Mouse (Mus musculus): ENCODE measurements at regions not wholly inside any gene's neighbourhood (a gene's known extent, or its start where the extent isn't known, plus 50 kb on each side); places are given as distances from the start of the nearest gene placed in this dataset.
A peak's percentile ranks its signal among the peaks of the same experiment; 100 is the strongest.

GRCm38 (mm10) chr13:97681228-97681987 is 79.0 kb downstream of the Gm10260 start:
- no peak overlapping the region for H3K4me2 ChIP-seq (ENCODE audit: low read depth, low read length)
- H3K27me3 ChIP-seq (replicated peaks; ENCODE audit: control insufficient read depth, insufficient read depth, low read length): no peaks in the 10 kb centered on the region
- no peaks in the 10 kb centered on the region for H3K9me3 ChIP-seq (ENCODE audit: control insufficient read depth, low read length)
- no peak overlapping the region for H3K27ac ChIP-seq (replicated peaks; ENCODE audit: low read depth, low read length)
- H3K9ac ChIP-seq (ENCODE audit: low read depth, low read length): no peak overlapping the region
- H3K4me3 ChIP-seq (ENCODE audit: low read depth, low read length): no peak overlapping the region
- WGBS: 44% methylated on average over 6 of the region's 6 CpGs
- DNase-seq (ENCODE audit: low spot score) (no peak), ATAC-seq (ENCODE audit: low read depth) (no peak; the same call in 1 of the 2 replicates)
- no peaks in the 10 kb centered on the region for H3K36me3 ChIP-seq (ENCODE audit: control insufficient read depth, insufficient read depth, low read length)
- H3K4me1 ChIP-seq (ENCODE audit: control insufficient read depth, insufficient read depth, low read length): peaks cover 16% of the 10 kb centered on the region

GRCm38 (mm10) chr13:97680283-97680896 is 80.0 kb downstream of the Gm10260 start:
- no peaks in the 10 kb centered on the region for H3K9me3 ChIP-seq (ENCODE audit: control insufficient read depth, low read length)
- peaks cover 21% of the 10 kb centered on the region for H3K4me1 ChIP-seq (ENCODE audit: control insufficient read depth, insufficient read depth, low read length)
- H3K27ac ChIP-seq (replicated peaks; ENCODE audit: low read depth, low read length): no peak overlapping the region
- no peaks in the 10 kb centered on the region for H3K27me3 ChIP-seq (replicated peaks; ENCODE audit: control insufficient read depth, insufficient read depth, low read length)
- H3K4me3 ChIP-seq (ENCODE audit: low read depth, low read length): no peak overlapping the region
- ATAC-seq (ENCODE audit: low read depth): no peak
- no peak for DNase-seq (ENCODE audit: low spot score)
- no peak overlapping the region for H3K4me2 ChIP-seq (ENCODE audit: low read depth, low read length)
- no peak overlapping the region for H3K9ac ChIP-seq (ENCODE audit: low read depth, low read length)
- 76% methylated on average over 5 of the region's 5 CpGs for WGBS
- no peaks in the 10 kb centered on the region for H3K36me3 ChIP-seq (ENCODE audit: control insufficient read depth, insufficient read depth, low read length)

- H3K9me3 ChIP-seq (ENCODE audit: control insufficient read depth, low read length): no peaks in the 10 kb centered on the region
- no peak for ATAC-seq (ENCODE audit: low read depth)
- WGBS: 90% methylated on average over 5 of the region's 5 CpGs
Observed at GRCm38 (mm10) chr13:97678991-97679390, 81.4 kb downstream of the Gm10260 start.

GRCm38 (mm10) chr13:97676536-97677048 is 83.8 kb downstream of the Gm10260 start:
- no peak overlapping the region for H3K27ac ChIP-seq (replicated peaks; ENCODE audit: low read depth, low read length)
- H3K36me3 ChIP-seq (ENCODE audit: control insufficient read depth, insufficient read depth, low read length): no peaks in the 10 kb centered on the region
- H3K4me3 ChIP-seq (ENCODE audit: low read depth, low read length): no peak overlapping the region
- WGBS: 38% methylated on average over 8 of the region's 8 CpGs
- H3K27me3 ChIP-seq (replicated peaks; ENCODE audit: control insufficient read depth, insufficient read depth, low read length): no peaks in the 10 kb centered on the region
- no peak overlapping the region for H3K4me2 ChIP-seq (ENCODE audit: low read depth, low read length)
- ATAC-seq (ENCODE audit: low read depth) (no peak), DNase-seq (ENCODE audit: low spot score) (peak; percentile 56)
- H3K9ac ChIP-seq (ENCODE audit: low read depth, low read length): no peak overlapping the region
- H3K4me1 ChIP-seq (ENCODE audit: control insufficient read depth, insufficient read depth, low read length): peaks cover 16% of the 10 kb centered on the region
- H3K9me3 ChIP-seq (ENCODE audit: control insufficient read depth, low read length): no peaks in the 10 kb centered on the region

More at GRCm38 (mm10) chr13:97678991-97679390, 81.4 kb downstream of the Gm10260 start:
- H3K4me3 ChIP-seq (ENCODE audit: low read depth, low read length): no peak overlapping the region
- peaks cover 21% of the 10 kb centered on the region for H3K4me1 ChIP-seq (ENCODE audit: control insufficient read depth, insufficient read depth, low read length)
- H3K9ac ChIP-seq (ENCODE audit: low read depth, low read length): no peak overlapping the region
- no peaks in the 10 kb centered on the region for H3K36me3 ChIP-seq (ENCODE audit: control insufficient read depth, insufficient read depth, low read length)
- H3K27ac ChIP-seq (replicated peaks; ENCODE audit: low read depth, low read length): no peak overlapping the region
- H3K4me2 ChIP-seq (ENCODE audit: low read depth, low read length): no peak overlapping the region
- no peaks in the 10 kb centered on the region for H3K27me3 ChIP-seq (replicated peaks; ENCODE audit: control insufficient read depth, insufficient read depth, low read length)
- no peak for DNase-seq (ENCODE audit: low spot score)

GRCm38 (mm10) chr13:97673107-97673506 is 87.3 kb downstream of the Gm10260 start:
- no peak overlapping the region for H3K4me3 ChIP-seq (ENCODE audit: low read depth, low read length)
- no peaks in the 10 kb centered on the region for H3K36me3 ChIP-seq (ENCODE audit: control insufficient read depth, insufficient read depth, low read length)
- H3K27ac ChIP-seq (replicated peaks; ENCODE audit: low read depth, low read length): no peak overlapping the region
- H3K9me3 ChIP-seq (ENCODE audit: control insufficient read depth, low read length): no peaks in the 10 kb centered on the region
- no peak for ATAC-seq (ENCODE audit: low read depth)
- H3K9ac ChIP-seq (ENCODE audit: low read depth, low read length): no peak overlapping the region
- peaks cover 39% of the 10 kb centered on the region for H3K4me1 ChIP-seq (ENCODE audit: control insufficient read depth, insufficient read depth, low read length)
- no peak overlapping the region for H3K4me2 ChIP-seq (ENCODE audit: low read depth, low read length)
- no peaks in the 10 kb centered on the region for H3K27me3 ChIP-seq (replicated peaks; ENCODE audit: control insufficient read depth, insufficient read depth, low read length)
- 76% methylated on average over 5 of the region's 5 CpGs for WGBS
- DNase-seq (ENCODE audit: low spot score): no peak

- Histone ChIP-seq H3K9me3 (ENCODE audit: control insufficient read depth, low read length) (no peaks in the 10 kb centered on the region), H3K4me2 (ENCODE audit: low read depth, low read length) (no peak overlapping the region), H3K4me1 (ENCODE audit: control insufficient read depth, insufficient read depth, low read length) (peaks cover 39% of the 10 kb centered on the region), H3K27me3 (replicated peaks; ENCODE audit: control insufficient read depth, insufficient read depth, low read length) (no peaks in the 10 kb centered on the region), H3K9ac (ENCODE audit: low read depth, low read length) (no peak overlapping the region), H3K27ac (replicated peaks; ENCODE audit: low read depth, low read length) (no peak overlapping the region), H3K36me3 (ENCODE audit: control insufficient read depth, insufficient read depth, low read length) (no peaks in the 10 kb centered on the region), H3K4me3 (ENCODE audit: low read depth, low read length) (no peak overlapping the region)
- 63% methylated on average over 7 of the region's 7 CpGs for WGBS
- ATAC-seq (ENCODE audit: low read depth): no peak
- no peak for DNase-seq (ENCODE audit: low spot score)
Observed at GRCm38 (mm10) chr13:97672038-97672675, 88.3 kb downstream of the Gm10260 start.

- H3K36me3 ChIP-seq (ENCODE audit: control insufficient read depth, insufficient read depth, low read length): no peaks in the 10 kb centered on the region
- H3K27me3 ChIP-seq (replicated peaks; ENCODE audit: control insufficient read depth, insufficient read depth, low read length): no peaks in the 10 kb centered on the region
- 50% methylated on average over 8 of the region's 8 CpGs for WGBS
- H3K4me2 ChIP-seq (ENCODE audit: low read depth, low read length): no peak overlapping the region
- DNase-seq (ENCODE audit: low spot score) (peak; percentile 65), ATAC-seq (ENCODE audit: low read depth) (peak; percentile 76; the same call in 1 of the 2 replicates)
- no peak overlapping the region for H3K4me3 ChIP-seq (ENCODE audit: low read depth, low read length)
- H3K27ac ChIP-seq (replicated peaks; ENCODE audit: low read depth, low read length): peak overlapping the region; percentile 64; the same call in 1 of the 2 replicates
- peaks cover 33% of the 10 kb centered on the region for H3K4me1 ChIP-seq (ENCODE audit: control insufficient read depth, insufficient read depth, low read length)
- H3K9me3 ChIP-seq (ENCODE audit: control insufficient read depth, low read length): no peaks in the 10 kb centered on the region
- H3K9ac ChIP-seq (ENCODE audit: low read depth, low read length): no peak overlapping the region
Observed at GRCm38 (mm10) chr13:97669366-97669765, 91.1 kb downstream of the Gm10260 start.

GRCm38 (mm10) chr13:97668910-97669309 is 91.5 kb downstream of the Gm10260 start:
- DNase-seq (ENCODE audit: low spot score): peak; percentile 86
- H3K36me3 ChIP-seq (ENCODE audit: control insufficient read depth, insufficient read depth, low read length): no peaks in the 10 kb centered on the region
- 24% methylated on average over 5 of the region's 5 CpGs for WGBS
- H3K9me3 ChIP-seq (ENCODE audit: control insufficient read depth, low read length): no peaks in the 10 kb centered on the region
- peak overlapping the region; percentile 64; the same call in 1 of the 2 replicates for H3K27ac ChIP-seq (replicated peaks; ENCODE audit: low read depth, low read length)
- H3K4me1 ChIP-seq (ENCODE audit: control insufficient read depth, insufficient read depth, low read length): peaks cover 33% of the 10 kb centered on the region
- no peak overlapping the region for H3K4me2 ChIP-seq (ENCODE audit: low read depth, low read length)
- ATAC-seq (ENCODE audit: low read depth): peak; percentile 74
- H3K4me3 ChIP-seq (ENCODE audit: low read depth, low read length): no peak overlapping the region
- H3K27me3 ChIP-seq (replicated peaks; ENCODE audit: control insufficient read depth, insufficient read depth, low read length): no peaks in the 10 kb centered on the region
- H3K9ac ChIP-seq (ENCODE audit: low read depth, low read length): no peak overlapping the region

Measured in embryonic facial prominence, embryonic 14.5 days (tissue).